Mouse (Mus musculus): Measurements from ENCODE around the gene Bpnt1.

DNA sequence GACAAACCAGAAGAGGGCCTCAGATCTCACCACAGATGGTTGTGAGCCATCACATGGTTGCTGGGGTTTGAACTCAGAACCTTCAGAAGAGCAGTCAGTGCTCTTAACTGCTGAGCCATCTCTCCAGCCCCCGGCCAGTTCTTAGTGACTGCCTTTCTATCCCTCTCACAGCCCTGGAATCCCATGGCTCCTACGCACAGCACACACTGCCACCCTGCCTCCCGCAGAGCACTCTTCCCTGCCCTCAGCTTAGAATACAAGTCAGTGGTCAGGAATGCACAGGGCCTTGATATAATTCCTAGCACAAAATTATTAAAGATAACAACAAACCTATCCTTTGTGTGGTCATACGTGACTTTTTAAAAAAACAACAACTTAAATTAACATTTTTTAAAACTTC lies 17.4 kb upstream of the Bpnt1 start:
- TF ChIP-seq TAL1 (IDR thresholded peaks at IDR 0.05; ENCODE audit: low read length) (no peak), CTCF (IDR thresholded peaks at IDR 0.05 in 2 of 3, conservative IDR thresholded peaks at IDR 0.05 in 1 of 3; ENCODE audit: control insufficient read depth in 1 of 3, insufficient read depth in 1 of 3, low read depth in 2 of 3, low read length in 3 of 3, poor library complexity in 1 of 3, severe bottlenecking in 1 of 3) (no peak), POLR2A (IDR thresholded peaks at IDR 0.05; ENCODE audit: control insufficient read depth in 1 of 2, insufficient read depth in 1 of 2, low read depth in 1 of 2, low read length in 2 of 2, poor library complexity in 1 of 2) (no peak), CHD2 (IDR thresholded peaks at IDR 0.05; ENCODE audit: low read length) (no peak), USF1 (IDR thresholded peaks at IDR 0.05; ENCODE audit: low read depth, low read length) (no peak)
